Mouse (Mus musculus): ENCODE data around the gene Zfyve26. TPM values are rescaled to one million over a fixed set of nuclear protein-coding genes. Genes with fewer than 3 reads are reported as not detected.
A peak's percentile ranks its signal among the peaks of the same experiment; 100 is the strongest.

Zfyve26 gene
- polyA plus RNA-seq (2012; rRNA removed) = 28.7 and 29.4 TPM in 2 replicates

GRCm38 (mm10) chr12:79296126-79296816, at the start of gene Zfyve26:
Zfyve26 (minus strand) TSS chr12:79296304.
- Histone ChIP-seq H3K36me3 (ENCODE audit: control insufficient read depth, insufficient read depth, low read length) (peaks cover 6% of the 10 kb centered on the region; the same call in 1 of the 2 replicates), H3K27ac (ENCODE audit: insufficient read depth, low read length) (peak within 1 kb of the TSS; percentile 45), H3K4me1 (ENCODE audit: control insufficient read depth, insufficient read depth, insufficient read length) (peaks cover 6% of the 10 kb centered on the region; the same call in 1 of the 2 replicates), H3K4me3 (ENCODE audit: extremely low read depth, insufficient read depth, insufficient read length) (peak within 1 kb of the TSS; percentile 76), H3K27me3 (ENCODE audit: control insufficient read depth, insufficient read depth, low read length) (no peaks in the 10 kb centered on the region)
- TF ChIP-seq CTCF (IDR thresholded peaks at IDR 0.05; ENCODE audit: extremely low read depth, insufficient read depth, insufficient read length, insufficient replicate concordance) (0 out of 2 replicates have a peak, but pooled peaks have one; percentile 4), POLR2A (IDR thresholded peaks at IDR 0.05; ENCODE audit: low read depth, low read length) (peak; percentile 23; the same call in 1 of the 2 replicates)
- peak; percentile 89 to 94 for DNase-seq (ENCODE audit: low read depth in 1 of 2, low spot score in 2 of 2)
- WGBS = under 1% methylated on average over 29 of the region's 29 CpGs

GRCm38 (mm10) chr12:79341291-79341845, 45.3 kb upstream of the Zfyve26 start:
- 94% methylated on average over 6 of the region's 6 CpGs for WGBS
- Histone ChIP-seq H3K27me3 (ENCODE audit: control insufficient read depth, insufficient read depth, low read length) (no peaks in the 10 kb centered on the region), H3K27ac (ENCODE audit: insufficient read depth, low read length) (no peak overlapping the region), H3K4me1 (ENCODE audit: control insufficient read depth, insufficient read depth, insufficient read length) (no peaks in the 10 kb centered on the region), H3K4me3 (ENCODE audit: extremely low read depth, insufficient read depth, insufficient read length) (no peak overlapping the region), H3K36me3 (ENCODE audit: control insufficient read depth, insufficient read depth, low read length) (no peaks in the 10 kb centered on the region)
- TF ChIP-seq CTCF (IDR thresholded peaks at IDR 0.05; ENCODE audit: extremely low read depth, insufficient read depth, insufficient read length, insufficient replicate concordance) (no peak), POLR2A (IDR thresholded peaks at IDR 0.05; ENCODE audit: low read depth, low read length) (no peak)
- no peak for DNase-seq (ENCODE audit: low read depth in 1 of 2, low spot score in 2 of 2)

- DNase-seq (ENCODE audit: low read depth in 1 of 2, low spot score in 2 of 2) = no peak
- no peaks in the 10 kb centered on the region for H3K27me3 ChIP-seq (ENCODE audit: control insufficient read depth, insufficient read depth, low read length)
- 82% methylated on average over 6 of the region's 6 CpGs for WGBS
- TF ChIP-seq CTCF (IDR thresholded peaks at IDR 0.05; ENCODE audit: extremely low read depth, insufficient read depth, insufficient read length, insufficient replicate concordance) = no peak
- no peak for TF ChIP-seq POLR2A (IDR thresholded peaks at IDR 0.05; ENCODE audit: low read depth, low read length)
- H3K36me3 ChIP-seq (ENCODE audit: control insufficient read depth, insufficient read depth, low read length) = no peaks in the 10 kb centered on the region
- no peak overlapping the region for H3K27ac ChIP-seq (ENCODE audit: insufficient read depth, low read length)
- H3K4me3 ChIP-seq (ENCODE audit: extremely low read depth, insufficient read depth, insufficient read length) = no peak overlapping the region
- H3K4me1 ChIP-seq (ENCODE audit: control insufficient read depth, insufficient read depth, insufficient read length) = no peaks in the 10 kb centered on the region
Observed at GRCm38 (mm10) chr12:79340513-79340912, 44.4 kb upstream of the Zfyve26 start.

- Histone ChIP-seq H3K27me3 (ENCODE audit: control insufficient read depth, insufficient read depth, low read length) (no peaks in the 10 kb centered on the region), H3K4me3 (ENCODE audit: extremely low read depth, insufficient read depth, insufficient read length) (no peak overlapping the region), H3K36me3 (ENCODE audit: control insufficient read depth, insufficient read depth, low read length) (no peaks in the 10 kb centered on the region), H3K27ac (ENCODE audit: insufficient read depth, low read length) (no peak overlapping the region), H3K4me1 (ENCODE audit: control insufficient read depth, insufficient read depth, insufficient read length) (no peaks in the 10 kb centered on the region)
- WGBS = 80% methylated on average over 8 of the region's 8 CpGs
- DNase-seq (ENCODE audit: low read depth in 1 of 2, low spot score in 2 of 2) = no peak
- TF ChIP-seq POLR2A (IDR thresholded peaks at IDR 0.05; ENCODE audit: low read depth, low read length) (no peak), CTCF (IDR thresholded peaks at IDR 0.05; ENCODE audit: extremely low read depth, insufficient read depth, insufficient read length, insufficient replicate concordance) (no peak)
Observed at GRCm38 (mm10) chr12:79338791-79339190, 42.7 kb upstream of the Zfyve26 start.

GRCm38 (mm10) chr12:79331722-79332121, 35.6 kb upstream of the Zfyve26 start:
- TF ChIP-seq POLR2A (IDR thresholded peaks at IDR 0.05; ENCODE audit: low read depth, low read length) (no peak), CTCF (IDR thresholded peaks at IDR 0.05; ENCODE audit: extremely low read depth, insufficient read depth, insufficient read length, insufficient replicate concordance) (no peak)
- no peak for DNase-seq (ENCODE audit: low read depth in 1 of 2, low spot score in 2 of 2)
- Histone ChIP-seq H3K36me3 (ENCODE audit: control insufficient read depth, insufficient read depth, low read length) (no peaks in the 10 kb centered on the region), H3K4me1 (ENCODE audit: control insufficient read depth, insufficient read depth, insufficient read length) (no peaks in the 10 kb centered on the region), H3K27ac (ENCODE audit: insufficient read depth, low read length) (no peak overlapping the region), H3K27me3 (ENCODE audit: control insufficient read depth, insufficient read depth, low read length) (no peaks in the 10 kb centered on the region), H3K4me3 (ENCODE audit: extremely low read depth, insufficient read depth, insufficient read length) (no peak overlapping the region)
- 97% methylated on average over 4 of the region's 4 CpGs for WGBS

GRCm38 (mm10) chr12:79330571-79330970, 34.5 kb upstream of the Zfyve26 start:
- TF ChIP-seq CTCF (IDR thresholded peaks at IDR 0.05; ENCODE audit: extremely low read depth, insufficient read depth, insufficient read length, insufficient replicate concordance) = no peak
- no peak for TF ChIP-seq POLR2A (IDR thresholded peaks at IDR 0.05; ENCODE audit: low read depth, low read length)
- 93% methylated on average over 2 of the region's 2 CpGs for WGBS
- Histone ChIP-seq H3K4me1 (ENCODE audit: control insufficient read depth, insufficient read depth, insufficient read length) (no peaks in the 10 kb centered on the region), H3K36me3 (ENCODE audit: control insufficient read depth, insufficient read depth, low read length) (no peaks in the 10 kb centered on the region), H3K27ac (ENCODE audit: insufficient read depth, low read length) (no peak overlapping the region), H3K27me3 (ENCODE audit: control insufficient read depth, insufficient read depth, low read length) (no peaks in the 10 kb centered on the region), H3K4me3 (ENCODE audit: extremely low read depth, insufficient read depth, insufficient read length) (no peak overlapping the region)
- no peak for DNase-seq (ENCODE audit: low read depth in 1 of 2, low spot score in 2 of 2)

- Histone ChIP-seq H3K27me3 (ENCODE audit: control insufficient read depth, insufficient read depth, low read length) (no peaks in the 10 kb centered on the region), H3K36me3 (ENCODE audit: control insufficient read depth, insufficient read depth, low read length) (no peaks in the 10 kb centered on the region), H3K27ac (ENCODE audit: insufficient read depth, low read length) (no peak overlapping the region), H3K4me1 (ENCODE audit: control insufficient read depth, insufficient read depth, insufficient read length) (no peaks in the 10 kb centered on the region), H3K4me3 (ENCODE audit: extremely low read depth, insufficient read depth, insufficient read length) (no peak overlapping the region)
- no peak for TF ChIP-seq CTCF (IDR thresholded peaks at IDR 0.05; ENCODE audit: extremely low read depth, insufficient read depth, insufficient read length, insufficient replicate concordance)
- no peak for TF ChIP-seq POLR2A (IDR thresholded peaks at IDR 0.05; ENCODE audit: low read depth, low read length)
- 98% methylated on average over 2 of the region's 2 CpGs for WGBS
- no peak for DNase-seq (ENCODE audit: low read depth in 1 of 2, low spot score in 2 of 2)
Observed at GRCm38 (mm10) chr12:79327868-79328267, 31.8 kb upstream of the Zfyve26 start.

Measured in spleen, adult 2 months (tissue).